Mouse (Mus musculus) limb, embryonic 11.5 days (tissue): ENCODE data around the gene H1foo. TPM values are rescaled to one million over a fixed set of nuclear protein-coding genes. Genes with fewer than 3 reads are reported as not detected.

Experiments
- ATAC-seq: fragments of 200-750 bp; cut with Nextera tagmentation; 2 replicates; pipeline ENCODE4 v1.8.0; 2017; ENCODE audit warnings: low read depth; ENCODE audit not compliant: insufficient number of reproducible peaks, low FRiP score, low TSS enrichment
- DNase-seq: peaks from one replicate; pipeline ENCODE4 v3.0.0-alpha.2; 2015; ENCODE audit warnings: low spot score
- H3K27ac ChIP-seq: fragments of 300-500 bp; sonication (generic); replicated peaks from 2 replicates; pipeline ENCODE4 v1.5.1; 2014; ENCODE audit warnings: low read depth, mild to moderate bottlenecking, low read length
- H3K27me3 ChIP-seq: fragments of 300-500 bp; sonication (generic); 2 replicates; pipeline ENCODE4 v1.6.1; 2014; ENCODE audit warnings: mild to moderate bottlenecking, low read length, mixed read lengths; ENCODE audit not compliant: control insufficient read depth, insufficient read depth
- H3K36me3 ChIP-seq: fragments of 300-500 bp; sonication (generic); 2 replicates; pipeline ENCODE4 v1.6.1; 2014; ENCODE audit warnings: mild to moderate bottlenecking, low read length, moderate library complexity, mixed read lengths; ENCODE audit not compliant: control insufficient read depth, insufficient read depth
- H3K4me1 ChIP-seq: fragments of 300-500 bp; sonication (generic); 2 replicates; pipeline ENCODE4 v1.6.1; 2014; ENCODE audit warnings: low read length, mixed read lengths; ENCODE audit not compliant: control insufficient read depth, insufficient read depth
- H3K4me2 ChIP-seq: fragments of 300-500 bp; sonication (generic); 2 replicates; pipeline ENCODE4 v1.6.1; 2014; ENCODE audit warnings: low read depth, mild to moderate bottlenecking, moderate library complexity; ENCODE audit not compliant: severe bottlenecking
- H3K4me3 ChIP-seq: fragments of 300-500 bp; sonication (generic); 2 replicates; pipeline ENCODE4 v1.5.1; 2014; ENCODE audit warnings: low read depth, low read length
- H3K9ac ChIP-seq: fragments of 300-500 bp; sonication (generic); 2 replicates; pipeline ENCODE4 v1.6.1; 2014; ENCODE audit warnings: mild to moderate bottlenecking, low read length
- H3K9me3 ChIP-seq: fragments of 300-500 bp; sonication (generic); 2 replicates; pipeline ENCODE4 v1.6.1; 2016; ENCODE audit warnings: low read length; ENCODE audit not compliant: control insufficient read depth
- WGBS: fragments of 180-500 bp; shearing (Covaris S2); extraction: QIAGEN DNeasy Blood & Tissue Kit; methylation state at CpG from one replicate; pipeline ENCODE4 v1.1.7; 2014; 5-methylcytosine and 5-hydroxymethylcytosine counted together
- polyA plus RNA-seq: library from polyadenylated mRNA; unstranded; fragments of >200 nt; fragmentation: Nextera tagmentation; extraction: Ambion mirVana; gene quantifications from 2 replicates; pipeline ENCODE4 v1.2.1, GENCODE M21; 2014

H1foo gene
- polyA plus RNA-seq, 1 experiment from 2014 or later = not detected

- H3K9me3 ChIP-seq = no peaks in the 10 kb centered on the region
- no peak overlapping the region for H3K9ac ChIP-seq
- H3K4me2 ChIP-seq = no peak overlapping the region
- no peak overlapping the region for H3K27ac ChIP-seq
- DNase-seq = no peak
- H3K27me3 ChIP-seq = no peaks in the 10 kb centered on the region
- no peak for ATAC-seq
- no peak overlapping the region for H3K4me3 ChIP-seq
- WGBS = 91% methylated on average over 3 of the region's 3 CpGs
- 0 out of 2 replicates have a peak, but pooled peaks cover 2% of the 10 kb centered on the region for H3K4me1 ChIP-seq
- no peaks in the 10 kb centered on the region; the same call in 1 of the 2 replicates for H3K36me3 ChIP-seq
Measured at GRCm38 (mm10) chr6:115932391-115932790, 12.3 kb upstream of the H1foo start.

- Histone ChIP-seq H3K36me3 (no peaks in the 10 kb centered on the region; the same call in 1 of the 2 replicates), H3K9ac (no peak overlapping the region), H3K4me3 (no peak overlapping the region), H3K9me3 (no peaks in the 10 kb centered on the region), H3K27ac (no peak overlapping the region), H3K27me3 (no peaks in the 10 kb centered on the region), H3K4me2 (no peak overlapping the region), H3K4me1 (no peaks in the 10 kb centered on the region)
- DNase-seq = no peak
- ATAC-seq = no peak
- WGBS = 88% methylated on average over 8 of the region's 8 CpGs
Measured at GRCm38 (mm10) chr6:115935544-115935943, 9.2 kb upstream of the H1foo start.

GRCm38 (mm10) chr6:115938011-115938410 lies 6.7 kb upstream of the H1foo start:
- Histone ChIP-seq H3K4me1 (no peaks in the 10 kb centered on the region), H3K9me3 (no peaks in the 10 kb centered on the region), H3K4me2 (no peak overlapping the region), H3K27me3 (no peaks in the 10 kb centered on the region), H3K4me3 (no peak overlapping the region), H3K27ac (no peak overlapping the region), H3K36me3 (no peaks in the 10 kb centered on the region), H3K9ac (no peak overlapping the region)
- WGBS = 91% methylated on average over 2 of the region's 2 CpGs
- no peak for ATAC-seq
- no peak for DNase-seq

GRCm38 (mm10) chr6:115938798-115939197 lies 5.9 kb upstream of the H1foo start:
- H3K4me3 ChIP-seq = no peak overlapping the region
- ATAC-seq (no peak), DNase-seq (no peak)
- WGBS = 65% methylated on average over 1 of the region's 1 CpGs
- no peaks in the 10 kb centered on the region for H3K9me3 ChIP-seq
- H3K4me2 ChIP-seq = no peak overlapping the region
- no peaks in the 10 kb centered on the region for H3K27me3 ChIP-seq
- no peak overlapping the region for H3K27ac ChIP-seq
- H3K9ac ChIP-seq = no peak overlapping the region
- H3K4me1 ChIP-seq = no peaks in the 10 kb centered on the region
- no peaks in the 10 kb centered on the region for H3K36me3 ChIP-seq

- no peak for ATAC-seq
- 88% methylated on average over 1 of the region's 1 CpGs for whole genome bisulfite sequencing
- no peaks in the 10 kb centered on the region for H3K27me3 ChIP-seq
- H3K36me3 ChIP-seq = no peaks in the 10 kb centered on the region
- no peaks in the 10 kb centered on the region for H3K9me3 ChIP-seq
- no peak overlapping the region for H3K9ac ChIP-seq
- no peak overlapping the region for H3K4me3 ChIP-seq
- no peak overlapping the region for H3K27ac ChIP-seq
- H3K4me2 ChIP-seq = no peak overlapping the region
- DNase-seq = no peak
- no peaks in the 10 kb centered on the region for H3K4me1 ChIP-seq
Measured at GRCm38 (mm10) chr6:115940603-115941002, 4.1 kb upstream of the H1foo start.

- Histone ChIP-seq H3K4me2 (no peak overlapping the region), H3K36me3 (no peaks in the 10 kb centered on the region), H3K4me3 (no peak overlapping the region), H3K27ac (no peak overlapping the region), H3K9ac (no peak overlapping the region), H3K9me3 (no peaks in the 10 kb centered on the region), H3K27me3 (no peaks in the 10 kb centered on the region), H3K4me1 (no peaks in the 10 kb centered on the region)
- DNase-seq = no peak
- WGBS = 8% methylated on average over 11 of the region's 12 CpGs
- no peak for ATAC-seq
Measured at GRCm38 (mm10) chr6:115941128-115941527, 3.6 kb upstream of the H1foo start.

GRCm38 (mm10) chr6:115943498-115944427 lies 975 bp upstream of the H1foo start:
- ATAC-seq = no peak

GRCm38 (mm10) chr6:115945633-115946032 lies 895 bp downstream of the H1foo start:
- DNase-seq (no peak), ATAC-seq (no peak)
- Histone ChIP-seq H3K9me3 (no peaks in the 10 kb centered on the region), H3K27me3 (no peaks in the 10 kb centered on the region), H3K4me3 (no peak overlapping the region), H3K9ac (no peak overlapping the region), H3K36me3 (no peaks in the 10 kb centered on the region), H3K4me1 (0 out of 2 replicates have a peak, but pooled peaks cover 2% of the 10 kb centered on the region), H3K4me2 (no peak overlapping the region), H3K27ac (no peak overlapping the region)
- 81% methylated on average over 8 of the region's 8 CpGs for WGBS

More at GRCm38 (mm10) chr6:115943498-115944427, 975 bp upstream of the H1foo start:
- DNase-seq = no peak
- Histone ChIP-seq H3K9me3 (no peaks in the 10 kb centered on the region), H3K27me3 (no peaks in the 10 kb centered on the region), H3K4me3 (no peak overlapping the region), H3K27ac (no peak overlapping the region), H3K9ac (no peak overlapping the region), H3K4me1 (no peaks in the 10 kb centered on the region), H3K4me2 (no peak overlapping the region), H3K36me3 (no peaks in the 10 kb centered on the region)
- WGBS = 76% methylated on average over 9 of the region's 9 CpGs
